15 mouse cellular contexts compared by ENCODE assay signal in the genomic region with DNA sequence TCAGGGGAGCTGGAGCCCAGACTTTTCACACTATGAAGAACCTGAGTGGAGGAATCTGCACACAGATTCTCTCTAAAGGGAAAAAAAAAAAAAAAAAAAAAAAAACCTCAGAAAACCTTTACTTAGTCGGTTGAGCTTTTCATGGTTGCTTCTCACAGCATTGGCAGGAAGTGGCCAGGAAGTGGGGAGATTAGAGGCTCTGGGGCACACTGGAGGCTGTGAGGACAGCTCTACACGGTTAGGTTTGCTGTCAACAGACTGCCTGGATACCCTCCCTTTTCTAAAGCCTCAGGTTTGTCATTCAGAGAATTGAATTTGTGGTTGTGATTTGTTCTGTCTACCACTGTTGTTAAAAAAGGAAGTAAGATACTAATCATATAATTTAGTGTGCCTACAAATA. TPM values are rescaled to one million over a fixed set of nuclear protein-coding genes. Genes with fewer than 3 reads are reported as not detected.
DNase-seq lines count a peak whose midpoint lies in the region; ATAC-seq and TF ChIP-seq lines count a peak whose summit lies in the region.
"Had no signal": no experiment of that assay in that cellular context is flagged by ENCODE, and none has a peak within 500 bp of the region (broad histone marks: within the 10 kb centered on the region; RNA-seq: fewer than 3 reads in every experiment).

No protein-coding gene starts in this region.

- H3K36me3 ChIP-seq in midbrain, embryonic 14.5 days (ENCODE audit: control insufficient read depth, insufficient read depth, low read length): 0 out of 2 replicates have a peak, but pooled peaks cover 2% of the 10 kb centered on the region
- no peaks in the 10 kb centered on the region for H3K36me3 ChIP-seq in hindbrain, embryonic 11.5 days (ENCODE audit: control insufficient read depth, insufficient read depth, low read length)
- H3K36me3 ChIP-seq: liver, embryonic 12.5 days had no signal

- TF ChIP-seq POLR2A in lung, adult 2 months (IDR thresholded peaks at IDR 0.05; ENCODE audit: borderline replicate concordance, extremely low read depth, low read depth, low read length): no peak

- WGBS in lung, adult 2 months: 2% methylated on average over 2 of the region's 2 CpGs
- WGBS in midbrain, embryonic 14.5 days: 29% methylated on average over 2 of the region's 2 CpGs
- 47% methylated on average over 2 of the region's 2 CpGs for WGBS in hindbrain, embryonic 11.5 days

- DNase-seq in lung, postnatal 36 days: peak; percentile 25
- no peak for DNase-seq in lung, adult 2 months
- DNase-seq in spleen, adult 18-20 months: peak; percentile 34 to 61
- DNase-seq in thymus, postnatal 4 days: peak; percentile 68
- no peak for DNase-seq in midbrain, embryonic 14.5 days
- DNase-seq in hindbrain, embryonic 11.5 days (ENCODE audit: low spot score): no peak
- no peak for DNase-seq in heart, postnatal 4 days
- DNase-seq: cerebellum, adult 11-12 months; heart, postnatal 10 days; kidney, adult 2 months had no signal

- no peaks in the 10 kb centered on the region for H3K9me3 ChIP-seq in midbrain, embryonic 14.5 days (ENCODE audit: control insufficient read depth, low read length)
- no peaks in the 10 kb centered on the region for H3K9me3 ChIP-seq in hindbrain, embryonic 11.5 days (ENCODE audit: control insufficient read depth, low read length)
- H3K9me3 ChIP-seq: liver, embryonic 12.5 days had no signal

- no peak for TF ChIP-seq CTCF in lung, adult 2 months (IDR thresholded peaks at IDR 0.05; ENCODE audit: insufficient read depth, low read length)

- H3K9ac ChIP-seq in midbrain, embryonic 14.5 days (replicated peaks; ENCODE audit: low read length): no peak overlapping the region
- no peak overlapping the region for H3K9ac ChIP-seq in hindbrain, embryonic 11.5 days (ENCODE audit: low read depth, low read length)
- H3K9ac ChIP-seq: liver, embryonic 12.5 days had no signal

- no peak overlapping the region for H3K4me2 ChIP-seq in midbrain, embryonic 14.5 days (ENCODE audit: low read length)
- no peak overlapping the region for H3K4me2 ChIP-seq in hindbrain, embryonic 11.5 days (replicated peaks; ENCODE audit: low read depth, low read length)
- H3K4me2 ChIP-seq: liver, embryonic 12.5 days had no signal

- no peak overlapping the region for H3K4me3 ChIP-seq in lung, adult 2 months (replicated peaks; ENCODE audit: extremely low read depth, low read depth, low read length)
- H3K4me3 ChIP-seq in midbrain, embryonic 14.5 days (replicated peaks; ENCODE audit: low read depth, low read length): no peak overlapping the region
- H3K4me3 ChIP-seq in hindbrain, embryonic 11.5 days (ENCODE audit: low read depth, low read length): no peak overlapping the region
- H3K4me3 ChIP-seq: erythroblast, embryonic 14.5 days; heart, adult 2 months; liver, embryonic 12.5 days had no signal

- no peaks in the 10 kb centered on the region; the same call in 1 of the 2 replicates for H3K4me1 ChIP-seq in lung, adult 2 months (ENCODE audit: control insufficient read depth, insufficient read depth, low read length)
- H3K4me1 ChIP-seq in midbrain, embryonic 14.5 days (ENCODE audit: control insufficient read depth, insufficient read depth, low read length): peaks cover 10% of the 10 kb centered on the region
- H3K4me1 ChIP-seq in hindbrain, embryonic 11.5 days (replicated peaks; ENCODE audit: control insufficient read depth, insufficient read depth, low read length): peaks cover 2% of the 10 kb centered on the region; the same call in 1 of the 2 replicates
- H3K4me1 ChIP-seq: liver, embryonic 12.5 days had no signal

- ATAC-seq in common myeloid progenitor, adult 5-6 weeks (replicated peaks; ENCODE audit: low read depth, poor library complexity, severe bottlenecking): peak; percentile 99
- ATAC-seq in midbrain, embryonic 14.5 days (ENCODE audit: low FRiP score, low TSS enrichment): no peak
- no peak for ATAC-seq in hindbrain, embryonic 11.5 days (ENCODE audit: low FRiP score)
- ATAC-seq: liver, embryonic 12.5 days had no signal

- no peaks in the 10 kb centered on the region for H3K27me3 ChIP-seq in midbrain, embryonic 14.5 days (ENCODE audit: control insufficient read depth, insufficient read depth, low read length)
- H3K27me3 ChIP-seq in hindbrain, embryonic 11.5 days (ENCODE audit: control insufficient read depth, insufficient read depth, low read length): no peaks in the 10 kb centered on the region

- no peak overlapping the region for H3K27ac ChIP-seq in midbrain, embryonic 14.5 days (replicated peaks; ENCODE audit: low read depth, low read length)
- no peak overlapping the region for H3K27ac ChIP-seq in hindbrain, embryonic 11.5 days (ENCODE audit: low read depth, low read length)
- H3K27ac ChIP-seq: heart, adult 2 months; liver, embryonic 12.5 days; macrophage had no signal

RNA-seq across cellular contexts. Expression of a gene that starts 35.3 kb away (rescaled TPM):
- 0.14 and 0.27 TPM in 2 replicates for polyA plus RNA-seq in lung, adult 2 months (2012; rRNA removed)
- not detected in 2 replicates for total RNA-seq in common myeloid progenitor, adult 5-6 weeks (2017)
- 19.0 and 21.1 TPM in 2 replicates for polyA plus RNA-seq in midbrain, embryonic 14.5 days (2014; fragmentation: Nextera tagmentation; extraction: Ambion mirVana)
- 12.2 and 16.4 TPM in 2 replicates for polyA plus RNA-seq in hindbrain, embryonic 11.5 days (2014; fragmentation: Nextera tagmentation; extraction: Ambion mirVana)
- total RNA-seq in heart, postnatal 4 days (2021): under 1 TPM; 0.50 to 0.83 TPM
- polyA plus RNA-seq: erythroblast, embryonic 14.5 days; heart, adult 2 months; macrophage had no signal

Comparison
In these comparisons a context has a peak if more than half of its experiments do, and no peak if none do; other contexts are left out.
1. DNase-seq: peak in lung, postnatal 36 days (single experiment), spleen, adult 18-20 months (2 of 2) and thymus, postnatal 4 days (single experiment); none in lung, adult 2 months (single experiment), midbrain, embryonic 14.5 days (single experiment), hindbrain, embryonic 11.5 days (single experiment) and heart, postnatal 4 days (single experiment).
2. RNA of a gene that starts 35.3 kb away (polyA plus RNA-seq): 19.0 to 21.1 TPM in midbrain, embryonic 14.5 days and 12.2 to 16.4 TPM in hindbrain, embryonic 11.5 days; 0.14 to 0.27 TPM in lung, adult 2 months; every median in the first group is over 10 times any median in the second.